Mouse (Mus musculus) cerebellum, adult 2 months (tissue): Measurements from ENCODE around the gene Sec14l3.

Experiments
- CTCF ChIP-seq: fragments of 200-500 bp; IDR thresholded peaks from 2 replicates; pipeline ENCODE4 v1.5.1; 2011; ENCODE audit warnings: low read depth, mild to moderate bottlenecking, control low read depth, low read length, moderate library complexity, borderline replicate concordance; ENCODE audit not compliant: insufficient read depth
- POLR2A ChIP-seq: fragments of 200-500 bp; IDR thresholded peaks from 2 replicates; pipeline ENCODE4 v1.6.1; 2011; ENCODE audit warnings: low read length, control low read depth, borderline replicate concordance; ENCODE audit not compliant: insufficient read depth

GRCm38 (mm10) chr11:4078267-4078933, 13.8 kb downstream of the Sec14l3 start:
- TF ChIP-seq CTCF, result no peak
- no peak for TF ChIP-seq POLR2A
